In the genomic region with DNA sequence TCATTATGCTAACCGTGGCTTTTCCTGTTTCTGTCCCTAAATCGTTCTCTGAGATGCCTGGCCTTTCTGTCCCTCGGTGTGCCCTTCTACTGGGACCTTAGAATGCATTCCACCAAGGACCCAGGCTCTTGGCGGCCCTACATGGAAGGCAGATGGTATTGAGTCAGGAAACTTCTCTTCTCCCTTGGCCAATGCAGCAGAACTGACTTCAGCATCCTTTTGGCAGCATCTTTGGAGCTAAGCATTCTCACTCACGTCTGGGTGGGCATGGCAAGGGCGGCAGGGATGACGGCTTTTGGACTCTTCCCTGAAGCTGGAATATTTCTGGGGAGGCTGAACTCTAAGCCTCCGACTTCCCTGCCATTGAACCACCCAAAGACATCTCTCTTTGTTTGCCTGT, we compare ENCODE assay signal across 18 mouse cellular contexts.
"Had no signal": no experiment of that assay in that cellular context is flagged by ENCODE, and none has a peak within 500 bp of the region (broad histone marks: within the 10 kb centered on the region; RNA-seq: fewer than 3 reads in every experiment).

No protein-coding gene starts in this region.

- ATAC-seq: forebrain, embryonic 13.5 days; forebrain, embryonic 14.5 days; forebrain, embryonic 15.5 days; forebrain, embryonic 16.5 days; forebrain, postnatal 0 days had no signal

- DNase-seq: cerebellum, adult 9-10 months; cerebellum, adult 9-11 months; cerebellum, postnatal 25 days; cerebellum, postnatal 36 days; embryo, embryonic 11 days; forebrain, postnatal 0 days; gastrocnemius, adult 2 months; gastrocnemius, postnatal 10 days; gastrocnemius, postnatal 14 days; gastrocnemius, postnatal 25 days; gastrocnemius, postnatal 36 days; heart, adult 11 months; heart, adult 18-20 months; heart, adult 2 months had no signal
